Mouse (Mus musculus) left cerebral cortex, adult 8-10 months (tissue): ENCODE results near the gene Lhx4. TPM values are rescaled to one million over a fixed set of nuclear protein-coding genes. Genes with fewer than 3 reads are reported as not detected.

Experiments
- DNase-seq, 2 experiments: peaks; one replicate each; pipeline ENCODE4 v3.0.0; 2022; ENCODE audit warnings: low spot score in 2 of 2
- total RNA-seq, 4 experiments: library from RNA; stranded (reverse); gene quantifications; 2 replicates each; pipeline ENCODE4 v1.2.4; 2022

The Lhx4 gene
- total RNA-seq: not detected

GRCm38 (mm10) chr1:155751484-155752255 lies at the start of gene Lhx4:
Gene Lhx4, minus strand, starts transcription at chr1:155751684.
- DNase-seq: no peak

GRCm38 (mm10) chr1:155798000-155798399 lies 46.5 kb upstream of the Lhx4 start:
- no peak for DNase-seq

GRCm38 (mm10) chr1:155797425-155797824 lies 45.9 kb upstream of the Lhx4 start:
- DNase-seq: no peak

GRCm38 (mm10) chr1:155796757-155797405 lies 45.4 kb upstream of the Lhx4 start:
- DNase-seq: no peak

- no peak for DNase-seq
Observed at GRCm38 (mm10) chr1:155795791-155796233, 44.3 kb upstream of the Lhx4 start.

GRCm38 (mm10) chr1:155794855-155795254 lies 43.4 kb upstream of the Lhx4 start:
- DNase-seq: no peak

- DNase-seq: no peak
Observed at GRCm38 (mm10) chr1:155791919-155792318, 40.4 kb upstream of the Lhx4 start.

GRCm38 (mm10) chr1:155790111-155790974 lies 38.9 kb upstream of the Lhx4 start:
- no peak for DNase-seq

GRCm38 (mm10) chr1:155785886-155786285 lies 34.4 kb upstream of the Lhx4 start:
- DNase-seq: no peak

GRCm38 (mm10) chr1:155784343-155785205 lies 33.1 kb upstream of the Lhx4 start:
- peak in 1 of 2 experiments; percentile 21 for DNase-seq

- no peak for DNase-seq
Observed at GRCm38 (mm10) chr1:155782382-155782781, 30.9 kb upstream of the Lhx4 start.

- DNase-seq: no peak
Observed at GRCm38 (mm10) chr1:155777641-155778625, 26.4 kb upstream of the Lhx4 start.

- DNase-seq: no peak
Observed at GRCm38 (mm10) chr1:155759167-155759566, 7.7 kb upstream of the Lhx4 start.

GRCm38 (mm10) chr1:155758711-155759110 lies 7.2 kb upstream of the Lhx4 start:
- DNase-seq: no peak

GRCm38 (mm10) chr1:155757621-155758020 lies 6.1 kb upstream of the Lhx4 start:
- DNase-seq: no peak

- DNase-seq: no peak
Observed at GRCm38 (mm10) chr1:155753411-155753810, 1.9 kb upstream of the Lhx4 start.

GRCm38 (mm10) chr1:155750517-155751178 lies 836 bp downstream of the Lhx4 start:
- no peak for DNase-seq

- DNase-seq: no peak
Observed at GRCm38 (mm10) chr1:155747911-155748310, 3.6 kb downstream of the Lhx4 start.

GRCm38 (mm10) chr1:155747011-155747410 lies 4.5 kb downstream of the Lhx4 start:
- DNase-seq: no peak
